Mouse (Mus musculus) heart, adult 8-10 months (tissue): ENCODE data around the gene Gm12695. TPM values are rescaled to one million over a fixed set of nuclear protein-coding genes. Genes with fewer than 3 reads are reported as not detected.

Experiments
- DNase-seq: peaks from one replicate; pipeline ENCODE4 v3.0.0; 2022; ENCODE audit warnings: low spot score
- total RNA-seq, 4 experiments: library from RNA; stranded (reverse); gene quantifications; 2 replicates each; pipeline ENCODE4 v1.2.4; 2022

Gm12695 gene
- not detected for total RNA-seq

GRCm38 (mm10) chr4:96785086-96785485 is at the start of gene Gm12695:
Gene Gm12695 (minus strand): TSS chr4:96785186.
- no peak for DNase-seq

DNA sequence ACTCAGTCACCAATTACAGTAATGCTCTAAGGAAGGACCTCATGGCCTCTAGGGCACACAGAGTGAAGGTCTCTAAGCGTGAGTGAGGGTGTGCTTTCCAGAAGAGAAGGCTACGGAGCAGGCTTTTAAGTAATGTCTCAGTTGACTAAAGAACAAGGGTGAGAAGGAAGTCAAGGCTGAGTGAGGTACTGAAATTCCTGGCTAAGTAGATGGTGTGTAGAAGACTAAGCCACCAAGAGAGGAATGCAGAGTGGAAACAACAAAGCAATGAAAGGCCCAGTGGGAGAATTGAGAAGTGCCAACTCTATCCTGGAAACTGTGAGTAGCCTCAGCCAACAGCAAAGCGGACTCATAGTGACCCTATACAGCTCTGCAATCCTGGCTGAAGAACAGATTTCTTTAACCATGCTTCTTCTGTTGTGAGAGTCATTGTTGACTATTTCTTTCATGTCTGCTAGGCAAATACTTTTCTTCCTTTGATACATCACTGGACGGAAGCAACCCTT is 40.6 kb upstream of the Gm12695 start:
- no peak for DNase-seq

DNA sequence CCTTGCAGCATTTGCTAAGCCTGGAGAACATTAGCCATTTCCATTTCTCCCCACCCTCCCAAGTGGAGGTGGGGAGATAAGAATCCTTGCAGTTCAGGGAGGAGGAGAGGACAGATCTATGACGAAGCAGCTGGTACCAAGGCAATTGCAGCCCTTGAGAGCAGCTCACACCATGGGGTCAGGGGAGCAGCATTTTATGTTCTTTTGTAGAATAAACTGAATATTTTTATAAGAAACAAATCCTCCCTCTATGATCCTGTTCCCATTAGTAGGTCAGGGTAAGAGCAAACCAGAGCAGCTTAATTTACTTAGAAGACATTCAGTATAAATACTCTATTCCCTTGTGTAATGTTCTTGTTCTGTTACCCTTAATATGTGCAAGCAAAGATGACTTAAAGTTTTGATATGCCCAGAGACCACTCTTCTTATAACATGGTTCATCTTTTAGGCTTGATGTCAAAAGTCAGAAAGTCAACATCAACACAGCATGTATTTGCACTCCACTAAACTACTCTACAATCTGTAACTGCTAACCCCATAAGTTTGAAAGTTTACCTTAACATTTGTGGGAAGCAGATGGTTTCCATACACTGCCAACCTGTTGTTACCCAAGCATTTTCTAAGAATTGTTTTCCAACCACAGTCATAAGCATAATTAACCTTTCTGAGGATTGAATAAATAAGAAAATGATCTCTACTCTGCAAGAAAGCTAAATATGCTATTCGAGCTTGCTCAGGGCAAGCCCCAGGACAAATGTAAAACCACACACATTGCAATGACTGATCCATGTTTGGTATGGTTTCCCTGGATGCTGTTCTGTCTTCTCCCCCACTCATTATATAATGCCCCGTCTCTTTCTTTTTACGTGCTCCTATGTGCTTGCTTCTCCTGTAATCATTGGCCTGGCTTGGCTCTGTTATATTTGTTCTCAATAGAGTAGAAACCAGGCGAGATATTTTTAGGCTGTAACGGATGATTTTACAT is 22.1 kb upstream of the Gm12695 start:
- DNase-seq = no peak

GRCm38 (mm10) chr4:96799380-96800157 is 14.6 kb upstream of the Gm12695 start:
- no peak for DNase-seq

- no peak for DNase-seq
Observed at GRCm38 (mm10) chr4:96797583-96797982, 12.6 kb upstream of the Gm12695 start.

DNA sequence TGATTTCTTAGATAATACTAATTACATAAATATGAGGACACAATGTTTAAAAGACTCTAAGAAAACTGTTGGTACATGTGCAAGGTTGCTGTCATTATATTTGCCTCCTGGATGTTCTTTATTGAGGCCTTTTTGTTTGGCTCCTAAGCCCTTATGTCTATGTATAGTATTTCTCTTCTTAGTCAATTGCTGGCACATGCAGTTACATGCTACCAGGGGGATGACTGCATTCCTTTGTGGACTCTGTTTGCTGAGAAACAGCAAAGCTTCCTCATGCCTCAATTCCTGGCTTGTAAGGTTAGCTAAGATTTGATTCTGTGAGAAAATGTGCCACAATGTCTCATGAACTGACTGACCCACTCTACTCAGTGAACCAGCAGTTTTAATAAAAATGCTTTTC is 6.3 kb upstream of the Gm12695 start:
- no peak for DNase-seq

- no peak for DNase-seq
Observed at GRCm38 (mm10) chr4:96789905-96790304, 4.9 kb upstream of the Gm12695 start.

GRCm38 (mm10) chr4:96786610-96787009 is 1.6 kb upstream of the Gm12695 start:
- no peak for DNase-seq

- no peak for DNase-seq
Observed at GRCm38 (mm10) chr4:96772966-96773566, 11.9 kb downstream of the Gm12695 start.

DNA sequence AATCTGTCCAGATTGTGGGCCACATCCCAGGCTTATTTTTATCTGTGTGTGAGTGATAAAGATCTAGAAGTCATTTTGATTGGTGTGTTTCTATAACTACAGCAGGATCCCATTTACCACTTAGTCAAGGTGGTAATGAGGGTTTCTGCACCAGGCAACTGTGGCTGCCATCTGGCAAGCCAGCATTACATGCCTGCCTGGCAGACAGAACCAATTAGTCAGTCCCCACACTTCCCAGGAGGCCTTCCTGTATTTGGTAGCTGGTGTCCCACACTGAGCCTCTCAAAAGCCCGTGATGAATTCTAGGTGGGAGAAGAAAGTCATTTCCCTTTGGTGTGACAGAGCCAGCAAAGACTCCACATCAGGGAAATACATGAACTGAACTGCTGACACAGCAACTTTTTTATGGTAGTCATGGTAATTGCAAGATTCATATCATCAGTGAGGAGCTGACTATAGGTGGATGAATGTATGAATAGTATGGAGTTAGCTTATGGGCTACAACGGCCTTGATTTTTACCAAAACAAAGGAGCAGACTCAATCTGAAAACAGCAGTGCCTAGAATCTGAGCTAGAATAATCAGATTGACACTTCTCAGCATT is 18.5 kb downstream of the Gm12695 start:
- no peak for DNase-seq

GRCm38 (mm10) chr4:96751953-96752352 is 33.0 kb downstream of the Gm12695 start:
- no peak for DNase-seq

DNA sequence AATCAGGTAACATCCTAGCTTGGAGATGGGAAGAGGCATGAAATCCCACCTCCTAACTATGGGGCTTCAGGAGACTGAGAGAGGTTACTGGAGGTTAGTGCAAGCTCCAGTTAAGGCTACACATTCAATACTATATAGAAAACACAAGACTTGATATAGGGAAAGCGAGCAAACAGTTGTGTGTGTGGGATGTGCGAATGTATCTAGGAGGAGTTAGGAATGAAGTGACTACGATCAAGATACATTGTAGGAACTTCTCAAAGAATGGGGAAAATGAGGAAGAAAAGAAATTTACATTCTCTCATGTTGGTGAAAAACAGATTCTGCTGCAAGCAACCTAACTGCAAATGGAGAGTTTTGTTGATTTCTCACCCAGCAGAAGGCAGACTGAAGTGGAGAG is 44.5 kb downstream of the Gm12695 start:
- DNase-seq = no peak

- no peak for DNase-seq
Observed at GRCm38 (mm10) chr4:96729256-96729655, 55.7 kb downstream of the Gm12695 start.

DNA sequence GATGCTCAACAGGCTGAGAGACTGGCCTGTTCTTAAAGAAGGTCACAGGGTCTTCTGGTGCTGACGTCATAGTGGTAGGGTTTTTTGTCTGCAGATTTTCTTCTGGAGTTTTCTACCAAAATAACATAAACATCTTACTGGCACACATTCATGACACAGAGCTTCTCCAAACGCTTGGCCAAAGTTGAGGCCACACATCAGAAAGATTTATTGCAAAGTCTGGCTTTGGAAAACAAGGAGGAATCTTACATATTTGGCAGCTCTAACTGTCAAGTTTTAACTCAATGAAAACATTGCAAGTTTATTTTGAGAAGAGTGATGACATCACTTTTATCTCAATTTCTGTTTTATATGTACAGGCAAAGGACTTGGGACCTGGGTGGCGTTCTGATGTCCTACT is 56.8 kb downstream of the Gm12695 start:
- no peak for DNase-seq

DNA sequence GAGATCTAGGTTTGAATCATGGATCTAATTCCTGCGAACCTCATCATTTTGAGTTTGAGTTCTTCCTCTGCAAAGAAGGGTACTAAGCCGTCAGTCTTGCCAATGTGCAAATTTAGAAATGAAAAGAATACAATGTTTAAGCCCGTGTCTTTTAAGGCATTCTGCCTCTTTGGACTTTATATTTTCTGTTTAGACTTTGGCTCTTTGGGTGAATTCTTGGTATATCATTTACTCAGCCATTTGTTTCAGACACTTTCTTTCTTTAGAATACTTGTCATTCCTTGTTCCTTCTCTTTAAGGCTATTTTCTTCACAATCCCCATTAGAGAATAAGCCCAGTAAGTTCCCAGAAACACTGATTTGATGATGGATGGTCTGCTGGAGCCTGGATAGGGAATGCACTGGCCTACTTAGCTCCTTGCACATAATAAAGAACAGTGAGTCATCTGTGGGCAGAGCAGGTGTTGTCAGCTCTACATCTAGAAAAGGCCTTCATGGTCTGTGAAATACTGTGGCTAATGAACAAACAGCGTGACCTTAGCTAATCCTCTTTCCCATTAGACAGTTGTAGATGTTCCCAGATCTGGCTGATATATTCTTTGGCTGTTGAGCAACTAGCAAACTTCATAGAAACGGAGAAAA is 59.5 kb downstream of the Gm12695 start:
- no peak for DNase-seq

- no peak for DNase-seq
Observed at GRCm38 (mm10) chr4:96722301-96722700, 62.7 kb downstream of the Gm12695 start.

GRCm38 (mm10) chr4:96718977-96719966 is 65.7 kb downstream of the Gm12695 start:
- DNase-seq = no peak

DNA sequence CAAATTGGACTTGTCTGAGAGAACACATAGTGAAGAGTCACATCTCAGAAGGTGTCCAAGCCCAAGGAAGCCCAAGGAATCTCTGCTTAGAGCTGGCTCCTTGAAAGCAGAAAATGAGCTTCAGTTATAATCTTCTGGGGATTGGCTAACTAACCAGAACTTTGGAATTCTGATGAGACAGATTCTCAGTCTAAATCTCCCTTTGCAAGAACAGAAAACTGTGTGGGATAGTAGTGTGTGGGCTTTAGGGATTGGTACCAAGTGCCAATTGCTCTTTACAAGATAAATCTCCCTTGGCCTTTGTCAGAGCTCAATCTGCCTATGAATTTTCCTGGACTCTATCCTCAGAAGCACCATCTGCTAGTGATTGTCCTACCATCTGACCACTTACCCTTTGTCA is 66.5 kb downstream of the Gm12695 start:
- DNase-seq = no peak

- peak; percentile 33 for DNase-seq
Observed at GRCm38 (mm10) chr4:96705281-96705951, 79.6 kb downstream of the Gm12695 start.
